Mouse (Mus musculus) regulatory T cell (primary cell): Measurements from ENCODE around the gene Tnip1.

Experiments
- in situ Hi-C: fragments of 300-600 bp; cut with MboI, MseI; formaldehyde crosslinking; loops from one replicate; pipeline ENCODE4 v1.15.1; 2025; ENCODE audit warnings: high pct_unique_total_duplicates

Tnip1 gene

DNA sequence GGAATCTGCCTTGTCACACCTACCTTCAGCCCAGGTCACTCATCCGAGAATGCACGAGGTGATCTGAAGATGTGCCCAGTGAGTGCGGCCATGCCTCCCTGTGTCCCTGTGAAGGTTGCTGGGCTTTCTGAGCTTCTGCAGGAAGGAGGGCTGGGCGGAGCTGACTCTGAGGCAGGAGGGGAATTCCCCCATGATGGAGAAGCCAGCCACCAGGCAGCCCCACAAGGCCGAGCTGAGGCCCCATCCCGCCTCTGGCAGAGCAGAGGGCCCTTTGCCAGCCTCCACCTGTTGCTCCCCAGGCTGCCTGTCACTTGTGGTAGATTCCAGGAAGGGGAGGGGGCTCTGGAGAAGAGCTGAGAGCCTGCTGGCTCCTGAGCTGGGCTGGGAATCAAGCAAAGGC, at the start of gene Tnip1:
TSS of gene Tnip1 (minus strand) at position 108 of the 400 bp plus-strand sequence.
- in situ Hi-C loops, result no loop called here

DNA sequence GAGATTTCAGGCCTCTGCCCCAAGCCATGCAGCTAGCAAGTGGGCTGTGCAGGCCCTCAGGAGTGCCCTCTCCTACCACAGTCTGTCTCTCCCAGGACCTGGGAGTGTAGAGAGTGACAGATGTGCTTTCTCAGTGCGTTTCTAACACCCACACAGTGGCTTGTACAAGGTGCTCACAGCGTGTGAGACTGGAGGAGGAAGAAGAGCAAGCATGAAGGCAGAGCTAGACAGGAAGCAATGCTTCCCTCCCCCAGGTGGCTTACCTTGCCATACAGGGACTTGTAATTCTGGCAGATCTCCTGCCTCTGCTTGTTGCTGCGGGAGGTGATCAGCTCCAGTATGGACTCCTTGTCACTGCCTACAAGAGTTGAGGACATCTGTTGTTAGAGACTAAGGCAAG, 48.7 kb upstream of the Tnip1 start:
- in situ Hi-C loops, result no loop called here

DNA sequence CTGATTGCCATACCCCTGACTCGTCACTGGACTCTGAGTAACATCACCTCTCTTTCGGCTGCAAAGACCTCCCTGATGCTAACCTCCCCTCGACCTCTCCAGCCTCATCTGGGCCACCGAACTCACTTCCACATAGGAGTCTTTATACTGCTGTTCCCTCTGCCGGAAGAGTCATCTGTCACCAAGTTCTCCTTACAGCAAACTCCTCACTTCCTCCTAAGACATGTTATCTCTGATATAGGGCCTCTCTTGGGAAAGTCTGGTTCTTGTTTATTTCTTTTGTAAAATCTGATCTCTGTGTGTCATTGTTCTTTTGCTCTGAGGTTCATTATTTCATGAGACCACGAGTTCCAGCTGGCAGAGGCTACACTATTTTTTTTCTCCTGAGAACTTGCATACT, 45.5 kb upstream of the Tnip1 start:
- in situ Hi-C loops, result no loop called here

DNA sequence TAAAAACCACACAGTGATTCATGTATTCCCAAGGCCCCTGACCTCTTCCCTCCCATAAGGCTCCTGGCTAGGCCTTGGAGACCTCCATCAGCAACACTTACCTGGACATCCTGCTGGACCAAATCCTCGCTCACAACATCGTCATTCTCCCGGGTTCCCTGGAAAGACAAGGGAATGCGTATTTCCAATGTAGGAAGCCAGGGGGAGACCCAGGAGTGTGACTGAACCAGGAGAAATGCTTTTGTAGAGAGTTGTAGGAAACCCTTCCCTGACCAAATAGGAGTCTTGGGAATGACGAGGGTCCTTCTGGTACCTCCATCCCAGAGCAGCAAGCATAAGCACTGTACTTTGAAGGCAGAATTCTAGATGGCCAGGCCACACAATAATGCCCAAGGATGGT, 43.0 kb upstream of the Tnip1 start:
- in situ Hi-C loops, result no loop called here

- in situ Hi-C loops, result no loop called here
Observed at GRCm38 (mm10) chr11:55004970-55005502, 42.3 kb upstream of the Tnip1 start.

DNA sequence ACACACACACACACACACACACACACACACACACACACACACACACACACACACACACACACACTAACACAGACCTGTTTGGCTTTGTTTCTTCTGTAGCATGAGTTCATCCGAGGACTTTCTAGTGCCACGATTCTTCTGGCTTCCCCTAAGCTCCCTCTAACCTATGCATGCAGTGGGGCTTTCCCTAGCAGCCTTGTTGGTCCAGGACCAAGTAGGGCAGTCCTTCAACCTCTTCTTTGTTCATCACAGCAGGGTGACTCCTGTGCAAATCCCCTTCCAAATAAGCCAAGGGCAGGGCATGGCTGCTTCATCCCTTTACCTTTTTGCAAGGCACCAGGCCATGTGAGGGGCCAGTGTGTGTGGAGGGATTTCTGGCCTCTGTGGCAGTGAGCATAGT, 36.0 kb upstream of the Tnip1 start:
- in situ Hi-C loops, result loop anchor here (5.0 kb wide), 1 partner anchor 44 kb away; no protein-coding TSS in a partner anchor

GRCm38 (mm10) chr11:54998284-54998683, 35.6 kb upstream of the Tnip1 start:
- in situ Hi-C loops, result loop anchor here (5.0 kb wide), 1 partner anchor 44 kb away; no protein-coding TSS in a partner anchor

DNA sequence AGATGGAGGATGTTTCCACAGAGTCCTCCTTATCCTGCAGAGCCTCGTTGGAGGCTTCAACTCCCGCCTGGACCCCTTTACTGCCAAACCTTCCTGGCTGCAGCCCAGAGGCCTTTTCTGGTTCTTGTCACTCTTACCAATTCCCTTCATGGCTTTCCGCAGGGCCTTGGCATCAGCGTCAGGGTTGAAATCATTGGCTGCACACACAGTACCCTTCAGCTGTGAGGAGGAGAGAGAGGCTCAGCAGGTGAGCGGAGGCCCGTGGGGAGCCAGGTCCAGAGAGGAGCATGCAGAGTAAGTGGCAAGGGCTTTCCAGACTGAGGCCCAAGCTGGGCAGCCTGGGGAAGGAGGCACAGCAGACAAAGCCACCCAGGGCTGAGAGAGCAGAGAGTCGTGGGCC, 33.5 kb upstream of the Tnip1 start:
- in situ Hi-C loops, result loop anchor here (5.0 kb wide), 1 partner anchor 46 kb away; no protein-coding TSS in a partner anchor

GRCm38 (mm10) chr11:54989920-54990319, 27.2 kb upstream of the Tnip1 start:
- in situ Hi-C loops, result loop anchor here (10.0 kb wide), 1 partner anchor 105 kb away; no protein-coding TSS in a partner anchor

DNA sequence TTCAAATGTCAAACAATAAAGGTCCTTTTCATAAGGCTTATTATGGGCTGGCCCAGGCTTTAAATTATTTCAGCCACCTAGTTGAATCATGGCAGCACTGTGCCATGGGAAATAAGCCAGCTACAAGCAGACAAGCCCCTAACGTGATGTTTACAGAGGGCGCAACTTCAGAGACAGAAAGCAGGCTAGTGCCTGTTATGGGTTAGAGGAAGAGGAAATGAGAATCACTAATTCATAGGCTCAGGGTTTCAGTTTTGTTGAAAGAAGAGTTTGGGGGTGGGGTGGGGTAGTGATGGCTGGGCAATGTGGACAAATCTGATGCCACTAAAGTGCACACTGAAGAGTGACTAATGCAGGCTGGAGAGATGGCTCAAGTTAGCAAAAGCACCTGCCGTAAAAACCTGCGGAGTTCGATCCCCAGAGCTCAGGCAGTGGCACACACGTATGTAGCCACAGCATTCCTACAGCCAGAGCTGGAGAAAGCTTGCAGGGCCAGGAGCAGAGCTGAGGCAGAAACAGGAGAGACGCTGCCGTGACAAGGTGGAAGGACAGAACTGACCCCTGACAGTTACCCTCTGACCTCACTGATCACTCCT, 26.1 kb upstream of the Tnip1 start:
- in situ Hi-C loops, result loop anchor here (10.0 kb wide), 1 partner anchor 104 kb away; no protein-coding TSS in a partner anchor

- in situ Hi-C loops, result loop anchor here (10.0 kb wide), 1 partner anchor 103 kb away; no protein-coding TSS in a partner anchor
Observed at GRCm38 (mm10) chr11:54987974-54988373, 25.3 kb upstream of the Tnip1 start.

- in situ Hi-C loops, result loop anchor here (10.0 kb wide), 1 partner anchor 100 kb away; no protein-coding TSS in a partner anchor
Observed at GRCm38 (mm10) chr11:54985086-54985485, 22.4 kb upstream of the Tnip1 start.

DNA sequence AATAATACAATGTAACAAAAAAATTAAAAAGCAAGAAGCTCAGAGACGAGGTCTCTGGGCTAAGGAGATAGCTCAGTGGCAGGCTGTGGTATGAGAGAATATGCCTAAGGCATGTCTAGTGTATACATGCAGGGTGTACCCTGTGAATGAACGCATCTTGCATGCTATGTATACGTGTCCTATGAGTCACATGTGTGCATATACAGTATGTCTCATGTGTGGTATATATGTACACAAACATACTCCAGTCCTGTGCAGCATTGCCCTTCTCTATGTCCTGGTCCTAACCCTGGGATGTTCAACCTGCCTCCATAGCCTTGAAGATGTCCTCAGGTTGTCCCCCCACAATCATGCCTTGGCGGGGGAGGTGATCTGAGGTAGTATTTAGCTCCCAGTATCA, 21.9 kb upstream of the Tnip1 start:
- in situ Hi-C loops, result loop anchor here (5.0 to 10.0 kb wide), 2 partner anchors 52 to 100 kb away; no protein-coding TSS in a partner anchor

- in situ Hi-C loops, result loop anchor here (5.0 to 10.0 kb wide), 2 partner anchors 52 to 99 kb away; no protein-coding TSS in a partner anchor
Observed at GRCm38 (mm10) chr11:54984085-54984484, 21.4 kb upstream of the Tnip1 start.

DNA sequence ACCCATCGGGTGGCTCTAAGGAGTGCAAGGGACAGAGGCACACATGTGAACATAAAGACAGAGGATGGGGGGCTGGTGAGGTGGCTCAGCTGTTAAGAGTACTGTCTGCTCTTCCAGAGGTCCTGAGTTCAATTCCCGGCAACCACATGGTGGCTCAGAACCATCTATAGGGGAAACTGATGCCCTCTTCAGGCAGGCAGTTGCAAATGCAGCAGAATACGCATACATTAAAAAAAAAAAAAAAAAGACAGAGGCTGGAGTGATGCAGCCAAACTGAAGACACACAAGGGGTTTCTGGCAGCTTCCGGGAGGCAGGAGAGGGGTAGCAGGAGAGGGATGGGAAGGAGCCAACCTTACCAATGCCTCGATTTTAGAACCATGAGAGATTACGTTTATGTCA, 19.8 kb upstream of the Tnip1 start:
- in situ Hi-C loops, result loop anchor here (5.0 to 10.0 kb wide), 2 partner anchors 50 to 98 kb away; no protein-coding TSS in a partner anchor

GRCm38 (mm10) chr11:54981630-54982029, 18.9 kb upstream of the Tnip1 start:
- in situ Hi-C loops, result loop anchor here (5.0 to 10.0 kb wide), 2 partner anchors 49 to 97 kb away; no protein-coding TSS in a partner anchor

GRCm38 (mm10) chr11:54977385-54977937, 14.7 kb upstream of the Tnip1 start:
- in situ Hi-C loops, result no loop called here

GRCm38 (mm10) chr11:54976351-54976750, 13.6 kb upstream of the Tnip1 start:
- in situ Hi-C loops, result no loop called here

GRCm38 (mm10) chr11:54975756-54976155, 13.0 kb upstream of the Tnip1 start:
- in situ Hi-C loops, result no loop called here

GRCm38 (mm10) chr11:54975340-54975739, 12.6 kb upstream of the Tnip1 start:
- in situ Hi-C loops, result no loop called here

DNA sequence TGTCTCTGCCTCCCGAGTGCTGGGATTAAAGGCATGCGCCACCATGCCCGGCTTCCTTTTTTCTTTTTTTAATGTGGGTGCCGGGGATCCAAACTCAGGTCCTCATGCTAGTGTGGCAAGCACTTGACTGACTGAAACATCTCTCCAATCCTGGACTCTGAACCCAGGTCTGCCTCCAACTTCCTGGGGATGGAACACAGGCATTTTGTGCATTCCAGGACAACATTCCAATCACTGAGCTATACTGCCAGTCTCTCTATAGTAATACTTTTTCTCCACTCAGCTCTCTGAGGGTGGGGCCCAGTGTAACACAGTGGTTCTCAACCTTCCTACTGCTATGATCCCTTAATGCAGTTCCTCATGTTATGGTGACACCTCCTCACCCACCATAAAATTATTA, 11.9 kb upstream of the Tnip1 start:
- in situ Hi-C loops, result no loop called here

- in situ Hi-C loops, result no loop called here
Observed at GRCm38 (mm10) chr11:54973481-54974212, 10.9 kb upstream of the Tnip1 start.
